Mouse (Mus musculus) spleen, postnatal 4 days (tissue): Measurements from ENCODE around the gene Insl5.

Experiments used
- DNase-seq, 2 experiments: peaks; one replicate each; pipeline ENCODE4 v3.0.0; 2022; ENCODE audit warnings: low spot score in 2 of 2

The Insl5 gene

GRCm38 (mm10) chr4:103026621-103027020, at the start of gene Insl5:
TSS of gene Insl5 (minus strand) at chr4:103026842.
- no peak for DNase-seq

DNA sequence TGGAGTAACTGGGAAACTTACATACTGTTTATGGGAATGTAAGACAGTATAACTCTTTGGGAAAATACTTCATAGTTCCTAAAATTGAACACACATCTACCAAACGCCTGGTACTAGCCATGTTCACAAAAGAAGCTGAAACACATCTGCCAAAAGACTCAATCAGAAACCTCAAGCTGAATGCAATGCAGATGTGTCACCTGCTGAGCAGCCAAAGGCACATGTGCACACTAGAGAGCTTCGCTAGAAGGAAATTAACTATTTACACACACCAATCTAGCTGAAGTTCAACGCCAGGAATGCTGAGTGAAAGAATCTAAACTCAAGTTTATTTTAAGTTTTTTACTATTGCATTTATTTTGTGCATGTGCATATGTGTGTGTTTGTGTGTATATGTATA, 44.0 kb upstream of the Insl5 start:
- no peak for DNase-seq

DNA sequence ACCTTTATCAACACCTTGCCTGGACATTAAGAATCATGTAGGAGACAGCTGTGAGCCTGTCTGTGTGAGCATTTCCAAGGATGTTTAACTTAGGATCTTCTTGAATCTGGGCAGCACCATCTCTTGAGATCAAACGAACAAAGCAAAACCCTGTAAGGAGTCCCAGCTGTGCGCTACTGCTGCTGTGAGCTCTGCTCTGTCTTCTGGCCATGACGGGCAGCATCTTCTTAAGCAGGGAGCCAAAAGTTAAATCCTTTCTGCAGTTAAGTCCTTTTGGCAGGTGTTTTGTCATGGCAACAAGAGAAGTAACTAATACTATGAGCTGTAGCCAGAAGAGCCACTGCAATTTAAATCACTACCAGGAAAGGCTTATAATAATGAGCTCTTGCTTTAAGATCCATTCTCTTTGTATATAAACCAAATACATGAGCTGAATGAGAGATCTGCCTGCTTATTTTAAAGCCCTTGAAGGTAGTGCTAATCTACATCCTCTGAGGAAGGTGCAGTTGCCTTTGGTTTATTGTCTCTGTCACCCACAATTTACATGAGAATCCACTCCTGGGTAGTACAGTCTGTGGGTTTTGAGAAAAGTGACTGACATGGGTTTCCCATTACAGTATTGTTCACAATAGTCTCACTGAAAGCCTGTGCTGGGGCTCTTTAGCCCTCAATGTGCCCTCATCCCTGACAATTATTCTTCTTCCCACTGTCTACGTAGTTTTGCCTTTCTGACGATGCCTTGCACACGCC, 41.4 kb upstream of the Insl5 start:
- DNase-seq: no peak

DNA sequence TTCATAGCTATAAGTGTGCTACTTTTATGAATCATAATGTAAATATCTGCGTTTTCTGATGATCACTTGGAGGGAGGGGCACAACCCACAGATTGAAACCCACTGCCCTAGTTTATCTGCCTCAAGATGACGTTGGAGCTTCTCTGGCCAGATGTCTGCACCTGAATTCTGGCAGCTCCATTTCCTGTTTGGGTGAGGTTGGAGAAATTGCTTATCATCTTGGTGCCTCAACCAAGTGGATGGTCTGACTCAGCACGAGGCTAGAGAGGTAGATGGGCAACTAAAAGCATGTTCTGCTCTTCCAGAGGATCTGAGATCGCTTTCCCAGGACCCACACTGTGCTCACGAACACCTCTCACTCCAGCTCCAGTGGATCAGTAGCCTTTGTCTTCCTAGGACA, 38.3 kb upstream of the Insl5 start:
- DNase-seq: no peak

- no peak for DNase-seq
These were observed 37.8 kb upstream of the Insl5 start for GRCm38 (mm10) chr4:103064421-103064820.

- no peak for DNase-seq
These were observed 30.3 kb upstream of the Insl5 start for GRCm38 (mm10) chr4:103056909-103057308.

DNA sequence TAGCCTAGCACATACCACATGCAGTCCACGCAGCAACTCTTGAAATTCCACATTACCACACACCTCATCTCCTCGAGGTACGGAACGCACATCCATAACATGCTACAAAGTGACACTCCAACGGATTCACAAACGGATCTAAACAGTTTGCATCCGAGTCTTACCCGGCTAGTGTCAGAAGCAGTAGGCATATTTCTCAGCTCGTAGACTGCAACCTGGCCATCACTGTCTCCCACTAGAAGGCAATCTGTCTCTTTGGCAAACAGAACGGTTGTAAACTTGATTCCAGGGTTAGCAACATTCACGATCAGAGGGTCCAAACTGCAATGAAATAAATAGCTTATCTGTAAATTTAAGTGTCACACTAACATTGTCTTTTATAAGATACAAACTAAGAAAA, 21.4 kb upstream of the Insl5 start:
- DNase-seq: no peak

GRCm38 (mm10) chr4:103042997-103043396, 16.4 kb upstream of the Insl5 start:
- DNase-seq: no peak

DNA sequence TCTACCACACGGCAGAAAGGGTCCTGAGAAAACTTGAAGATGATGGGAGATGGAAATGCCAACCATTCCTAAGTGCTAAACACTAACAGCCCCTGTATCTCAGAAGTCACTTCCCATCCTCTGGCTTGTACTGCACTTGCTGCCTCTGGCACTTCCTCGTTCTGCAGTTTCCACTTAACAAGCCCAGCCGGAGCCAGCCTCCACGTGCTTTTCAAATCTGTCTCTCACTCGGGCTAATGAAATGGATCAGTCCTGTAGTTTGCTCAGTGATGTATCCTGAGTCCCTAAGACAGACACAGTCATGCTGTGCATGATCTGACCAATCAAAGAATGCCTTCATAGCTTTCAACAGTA, 13.2 kb upstream of the Insl5 start:
- DNase-seq: no peak

DNA sequence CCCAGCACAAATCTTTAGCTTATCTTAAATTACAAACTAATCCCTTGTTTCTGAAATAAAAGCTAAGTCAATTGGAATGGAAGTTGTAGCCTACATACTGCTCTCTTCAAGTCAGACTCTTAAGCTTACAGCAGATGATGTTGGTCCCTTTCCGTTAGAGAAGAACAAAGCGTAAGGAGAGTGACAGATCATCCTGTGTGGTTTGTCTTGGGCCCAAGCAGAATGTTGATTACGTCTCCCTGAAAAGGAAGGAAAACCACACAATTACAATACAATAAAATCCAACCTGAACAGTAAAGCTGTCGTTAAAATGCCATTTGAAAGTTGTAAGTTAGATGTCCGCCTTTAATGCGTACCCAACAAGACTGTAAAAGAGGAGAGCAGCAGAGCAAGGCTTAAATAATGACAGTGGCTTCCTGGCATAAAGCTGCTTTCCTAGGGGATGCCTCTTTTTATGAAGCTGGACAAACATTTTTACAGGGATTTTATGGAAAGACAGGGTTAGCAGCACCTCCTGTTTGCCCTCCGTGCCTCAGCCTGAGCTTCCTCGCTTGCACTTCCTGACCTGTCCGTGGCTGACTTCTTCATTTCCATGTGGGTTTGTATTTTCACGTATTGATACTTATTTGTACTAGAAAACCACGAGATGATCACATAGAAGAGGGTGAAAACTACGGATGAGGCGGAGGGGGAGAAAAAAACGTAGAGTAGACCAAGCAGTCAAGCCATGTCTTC, 12.6 kb upstream of the Insl5 start:
- no peak for DNase-seq

DNA sequence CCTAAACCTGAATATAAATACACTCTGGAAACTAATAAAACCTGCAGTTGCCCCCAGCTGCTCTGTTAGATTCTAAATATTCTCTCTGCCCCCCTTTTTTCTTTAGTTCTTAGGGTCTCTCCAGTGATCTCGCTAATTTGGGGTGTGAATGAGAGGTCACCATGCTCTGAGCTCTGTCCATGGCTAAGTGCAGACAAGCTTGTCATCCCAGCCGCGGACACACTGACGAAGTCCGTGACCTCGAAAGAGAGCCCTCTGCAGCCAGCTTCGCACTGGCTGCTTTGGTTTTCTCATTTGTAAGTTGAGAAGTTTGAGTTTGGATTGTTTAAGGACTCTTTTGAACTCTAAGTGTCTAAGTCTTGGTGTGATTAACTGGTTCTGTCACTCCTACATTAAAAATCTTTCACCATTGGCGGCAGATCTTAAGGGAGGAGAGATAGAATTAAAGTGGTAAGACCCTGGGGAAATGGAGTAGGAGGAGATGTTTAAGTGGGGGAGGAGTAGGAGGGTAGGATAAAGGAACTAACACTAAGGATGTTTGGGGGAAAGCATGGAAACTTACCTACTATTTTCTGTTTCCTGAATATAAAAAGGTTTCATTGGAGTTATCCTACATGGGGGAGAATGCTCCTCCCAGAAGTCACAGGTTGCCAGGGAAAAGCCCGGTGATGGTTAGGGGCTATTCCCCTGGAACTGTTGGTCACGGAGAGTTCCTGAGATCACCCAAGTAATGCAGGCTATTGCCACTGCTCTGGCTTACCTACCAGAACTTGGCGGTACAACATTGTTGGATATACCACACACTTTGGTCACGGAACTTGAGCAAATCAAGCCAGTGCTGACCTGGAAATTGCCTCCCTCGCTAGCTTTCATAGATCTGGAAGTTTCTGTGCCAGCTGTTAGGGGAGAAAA, 1.8 kb upstream of the Insl5 start:
- DNase-seq: no peak

DNA sequence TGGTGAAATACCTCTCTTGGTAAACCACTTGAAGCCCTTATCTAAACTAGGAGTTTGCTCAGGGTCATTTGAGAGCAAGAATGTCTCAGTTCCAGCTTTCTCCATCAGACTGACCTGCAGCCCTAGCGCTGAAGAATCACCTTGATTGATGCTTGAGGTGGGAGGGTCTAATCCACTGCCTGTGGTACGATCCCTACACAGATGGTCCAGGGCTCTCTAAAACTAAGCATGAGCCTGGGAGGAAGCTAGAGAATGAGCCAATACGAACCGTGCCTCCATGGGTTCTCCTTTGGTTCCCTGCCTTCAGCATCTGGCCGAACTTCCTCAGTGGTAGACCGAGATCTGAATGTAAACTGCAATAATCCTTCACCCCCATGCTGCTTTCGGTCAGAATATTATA, 1.1 kb upstream of the Insl5 start:
- DNase-seq: no peak

GRCm38 (mm10) chr4:103013490-103013889, 13.2 kb downstream of the Insl5 start:
- DNase-seq: no peak

DNA sequence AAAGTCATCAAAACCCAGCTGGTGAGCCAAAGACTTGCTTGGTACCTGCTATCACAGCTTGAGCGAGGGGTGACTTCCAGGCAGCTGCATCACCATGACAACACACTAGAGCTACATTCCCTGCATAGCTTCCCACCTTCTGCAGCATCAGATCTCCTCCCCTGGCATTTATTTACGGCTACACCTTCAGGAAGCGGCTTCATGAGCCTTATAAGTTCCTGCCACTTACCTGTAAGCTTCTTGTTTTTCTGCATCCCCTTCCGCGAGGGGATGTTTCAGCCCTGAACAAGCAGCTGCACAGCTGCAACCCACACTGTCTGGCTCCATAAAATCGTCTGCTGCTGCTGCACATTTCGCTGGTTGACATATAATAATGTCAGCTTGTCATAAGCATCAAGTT, 14.8 kb downstream of the Insl5 start:
- DNase-seq: no peak

DNA sequence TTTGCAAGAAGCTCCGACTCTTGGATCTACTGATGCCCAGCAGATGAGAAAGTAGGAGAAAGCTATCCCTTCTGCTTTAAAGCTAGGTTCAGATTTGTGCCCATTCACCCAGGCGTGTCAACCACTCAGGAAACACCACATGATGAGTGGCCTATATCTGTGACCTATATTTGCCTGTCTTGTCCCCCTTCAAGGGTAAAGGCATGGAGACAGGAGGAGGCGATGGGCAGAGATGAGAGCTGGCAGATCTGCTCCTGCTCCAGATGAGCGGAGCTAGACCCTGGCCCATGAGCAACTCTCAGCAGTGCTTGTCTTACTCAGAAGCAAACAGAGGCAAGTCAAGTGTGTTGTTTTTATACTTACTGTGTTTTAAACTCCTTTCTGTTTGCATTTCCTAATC, 15.9 kb downstream of the Insl5 start:
- no peak for DNase-seq

DNA sequence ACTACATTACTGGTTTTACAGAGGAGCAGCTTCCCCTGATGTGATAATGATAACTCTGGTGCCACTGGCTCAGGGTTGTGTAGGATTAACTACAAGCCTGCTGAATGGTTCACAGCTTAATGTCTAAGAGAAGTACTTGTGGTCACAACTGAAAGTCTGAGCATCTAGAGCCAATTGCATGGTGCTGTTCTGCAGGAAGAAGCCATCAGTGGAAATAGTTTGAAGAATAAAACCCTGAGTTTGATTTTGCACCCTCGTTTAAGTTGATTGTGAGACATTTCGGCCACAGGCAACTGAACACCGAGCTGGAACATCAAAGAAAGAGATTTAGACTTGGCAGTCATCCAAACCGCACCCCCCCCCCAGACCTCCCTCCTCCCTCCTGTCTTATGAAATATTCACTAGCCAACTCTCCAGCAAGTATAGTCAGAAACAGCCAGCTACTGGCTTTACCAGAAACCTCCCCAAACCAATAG, 19.7 kb downstream of the Insl5 start:
- no peak for DNase-seq

GRCm38 (mm10) chr4:103006266-103006665, 20.4 kb downstream of the Insl5 start:
- peak in 1 of 2 experiments; percentile 38 for DNase-seq

DNA sequence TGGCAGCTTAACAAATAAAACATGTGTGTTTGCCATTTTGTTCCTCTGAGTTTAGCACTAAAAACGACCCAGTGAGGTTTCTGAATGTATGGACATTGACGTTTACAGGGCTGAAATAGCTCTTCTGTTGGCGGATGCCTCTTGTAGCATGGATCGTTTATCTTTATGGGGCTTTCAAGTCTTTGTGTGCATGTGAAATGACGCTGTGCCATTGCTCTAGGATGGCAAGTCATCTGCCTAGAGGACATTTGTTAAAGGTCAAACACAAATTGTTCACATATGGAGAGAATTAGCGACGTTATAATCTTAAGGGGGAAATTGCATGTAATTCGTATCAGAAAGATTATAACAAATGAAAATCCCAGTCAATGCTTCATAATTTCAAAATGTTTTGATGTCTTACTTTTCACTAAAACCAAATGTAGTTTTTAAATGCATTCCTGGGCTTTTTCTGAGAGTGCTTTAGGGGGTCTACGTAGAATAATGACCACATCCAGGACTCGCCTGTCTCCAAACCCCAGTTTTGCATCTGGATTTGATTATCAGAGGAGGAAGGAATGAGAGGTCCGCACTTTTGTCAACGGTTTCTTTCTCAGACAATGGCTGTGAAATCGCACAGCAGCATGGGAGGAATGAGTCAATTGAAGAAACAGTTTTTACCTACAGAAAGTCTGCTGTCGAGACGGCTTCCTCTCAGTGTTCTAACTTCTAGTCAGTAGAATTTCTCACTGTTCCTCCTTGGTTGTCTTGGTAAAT, 21.3 kb downstream of the Insl5 start:
- DNase-seq: peak in 1 of 2 experiments; percentile 18

DNA sequence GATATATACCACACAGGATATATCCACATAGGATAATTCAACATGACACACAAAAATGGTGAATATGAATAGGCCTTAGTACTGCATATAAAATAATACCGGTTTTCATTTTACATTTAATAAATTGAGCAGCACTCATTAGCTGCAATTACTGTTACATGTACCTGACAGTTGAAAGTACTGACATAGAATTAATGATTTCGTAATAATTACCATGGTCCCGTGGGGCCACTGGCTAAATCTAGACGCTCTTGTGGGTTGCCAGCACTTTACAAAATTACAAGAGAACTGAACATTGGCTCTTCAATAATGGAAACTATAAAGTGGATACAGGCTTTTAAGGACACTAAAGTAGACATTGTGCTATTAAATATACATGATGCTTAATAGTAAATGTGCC, 22.0 kb downstream of the Insl5 start:
- peak in 1 of 2 experiments; percentile 2 for DNase-seq

- DNase-seq: no peak
These were observed 35.0 kb downstream of the Insl5 start for GRCm38 (mm10) chr4:102991685-102992084.

- no peak for DNase-seq
These were observed 35.9 kb downstream of the Insl5 start for GRCm38 (mm10) chr4:102990595-102991340.
